Comparison of ENCODE assay signal across 19 mouse cellular contexts in genomic region chr17:75703865-75704264, GRCm38 (mm10).
A peak's percentile ranks its signal among the peaks of the same experiment; 100 is the strongest.
DNase-seq lines count a peak whose midpoint lies in the region; ATAC-seq lines count a peak whose summit lies in the region.
"Had no signal": no experiment of that assay in that cellular context is flagged by ENCODE, and none has a peak within 500 bp of the region (broad histone marks: within the 10 kb centered on the region; RNA-seq: fewer than 3 reads in every experiment).

No protein-coding gene starts in this region.

- ATAC-seq in limb, embryonic 11.5 days (ENCODE audit: insufficient number of reproducible peaks, low FRiP score, low TSS enrichment, low read depth): no peak
- ATAC-seq in hindbrain, embryonic 12.5 days (ENCODE audit: low FRiP score): peak; percentile 40; the same call in 1 of the 2 replicates
- peak; percentile 92 for ATAC-seq in neural tube, embryonic 12.5 days (ENCODE audit: low FRiP score, low read depth)
- ATAC-seq: inflammation-experienced regulatory T-cells, adult 6 months had no signal

- H3K4me2 ChIP-seq in limb, embryonic 11.5 days (ENCODE audit: low read depth, severe bottlenecking): no peak overlapping the region
- H3K4me2 ChIP-seq in hindbrain, embryonic 12.5 days (replicated peaks): no peak overlapping the region
- H3K4me2 ChIP-seq in neural tube, embryonic 12.5 days (replicated peaks): 0 out of 2 replicates have a peak overlapping the region, but pooled peaks have one; percentile 24
- H3K4me2 ChIP-seq: midbrain, embryonic 12.5 days had no signal

- H3K4me3 ChIP-seq in limb, embryonic 11.5 days (ENCODE audit: low read depth, low read length): no peak overlapping the region
- no peak overlapping the region for H3K4me3 ChIP-seq in limb, embryonic 10.5 days
- no peak overlapping the region for H3K4me3 ChIP-seq in hindbrain, embryonic 12.5 days
- H3K4me3 ChIP-seq in neural tube, embryonic 12.5 days: no peak overlapping the region
- H3K4me3 ChIP-seq: midbrain, embryonic 12.5 days had no signal

- no peak overlapping the region for H3K27ac ChIP-seq in limb, embryonic 11.5 days (replicated peaks; ENCODE audit: low read depth, low read length)
- no peak overlapping the region for H3K27ac ChIP-seq in limb, embryonic 10.5 days
- H3K27ac ChIP-seq in hindbrain, embryonic 12.5 days: no peak overlapping the region
- H3K27ac ChIP-seq in neural tube, embryonic 12.5 days: no peak overlapping the region
- H3K27ac ChIP-seq: midbrain, embryonic 12.5 days; stomach, postnatal 0 days had no signal

- H3K4me1 ChIP-seq in limb, embryonic 11.5 days (ENCODE audit: control insufficient read depth, insufficient read depth, low read length): no peaks in the 10 kb centered on the region
- peaks cover 3% of the 10 kb centered on the region; the same call in 1 of the 2 replicates for H3K4me1 ChIP-seq in limb, embryonic 10.5 days
- no peaks in the 10 kb centered on the region for H3K4me1 ChIP-seq in hindbrain, embryonic 12.5 days
- no peaks in the 10 kb centered on the region; the same call in 1 of the 2 replicates for H3K4me1 ChIP-seq in neural tube, embryonic 12.5 days
- H3K4me1 ChIP-seq: midbrain, embryonic 12.5 days had no signal

- H3K36me3 ChIP-seq in limb, embryonic 11.5 days (ENCODE audit: control insufficient read depth, insufficient read depth, low read length): no peaks in the 10 kb centered on the region
- H3K36me3 ChIP-seq in limb, embryonic 10.5 days: no peaks in the 10 kb centered on the region
- no peaks in the 10 kb centered on the region for H3K36me3 ChIP-seq in hindbrain, embryonic 12.5 days
- no peaks in the 10 kb centered on the region for H3K36me3 ChIP-seq in neural tube, embryonic 12.5 days
- H3K36me3 ChIP-seq: midbrain, embryonic 12.5 days had no signal

- H3K9ac ChIP-seq in limb, embryonic 11.5 days (ENCODE audit: low read length): no peak overlapping the region
- H3K9ac ChIP-seq in hindbrain, embryonic 12.5 days: no peak overlapping the region
- H3K9ac ChIP-seq in neural tube, embryonic 12.5 days: no peak overlapping the region
- H3K9ac ChIP-seq: midbrain, embryonic 12.5 days had no signal

- no peaks in the 10 kb centered on the region for H3K27me3 ChIP-seq in limb, embryonic 11.5 days (ENCODE audit: control insufficient read depth, insufficient read depth, low read length)
- no peaks in the 10 kb centered on the region for H3K27me3 ChIP-seq in limb, embryonic 10.5 days (ENCODE audit: low read depth, poor library complexity, severe bottlenecking)
- no peaks in the 10 kb centered on the region for H3K27me3 ChIP-seq in hindbrain, embryonic 12.5 days
- H3K27me3 ChIP-seq in neural tube, embryonic 12.5 days (replicated peaks): no peaks in the 10 kb centered on the region
- H3K27me3 ChIP-seq: midbrain, embryonic 12.5 days had no signal

- no peaks in the 10 kb centered on the region for H3K9me3 ChIP-seq in limb, embryonic 11.5 days (ENCODE audit: control insufficient read depth, low read length)
- no peaks in the 10 kb centered on the region for H3K9me3 ChIP-seq in limb, embryonic 10.5 days (replicated peaks)
- no peaks in the 10 kb centered on the region for H3K9me3 ChIP-seq in hindbrain, embryonic 12.5 days (replicated peaks)
- H3K9me3 ChIP-seq in neural tube, embryonic 12.5 days: no peaks in the 10 kb centered on the region
- H3K9me3 ChIP-seq: midbrain, embryonic 12.5 days had no signal

- DNase-seq in limb, embryonic 11.5 days (ENCODE audit: low spot score): peak; percentile 21
- no peak for DNase-seq in limb, embryonic 10.5 days (ENCODE audit: low spot score)
- peak; percentile 40 for DNase-seq in embryo, embryonic 11 days
- DNase-seq in left cerebral cortex, adult 8-10 months (ENCODE audit: low spot score in 2 of 2): no peak
- no peak for DNase-seq in B cell, adult 2 months
- DNase-seq: adrenal gland, postnatal 36 days; cerebellum, adult 9-11 months; gastrocnemius, postnatal 14 days; kidney, postnatal 25 days; layer of hippocampus, adult 9-11 months; lung, adult 2 months; lung, postnatal 4 days; right cerebral cortex, postnatal 14 days; thymus, postnatal 14 days had no signal

- 26% methylated on average over 8 of the region's 8 CpGs for WGBS in limb, embryonic 11.5 days
- WGBS in limb, embryonic 10.5 days: 31% methylated on average over 8 of the region's 8 CpGs
- WGBS in hindbrain, embryonic 12.5 days: 48% methylated on average over 8 of the region's 8 CpGs
- WGBS in neural tube, embryonic 12.5 days: 14% methylated on average over 8 of the region's 8 CpGs

Comparison
In these comparisons a context has a peak if more than half of its experiments do, and no peak if none do; other contexts are left out.
1. DNase-seq: peak in limb, embryonic 11.5 days (single experiment) and embryo, embryonic 11 days (single experiment); none in limb, embryonic 10.5 days (single experiment), left cerebral cortex, adult 8-10 months (0 of 2) and B cell, adult 2 months (0 of 2).